Mouse (Mus musculus) ES-E14 (cell line): ENCODE measurements around the gene Ybx1. TPM values are rescaled to one million over a fixed set of nuclear protein-coding genes. Genes with fewer than 3 reads are reported as not detected.

ENCODE experiments used
- DNase-seq: peaks from one replicate; pipeline ENCODE4 v3.0.0-alpha.2; 2013; ENCODE audit warnings: low read depth, low spot score
- H3K27ac ChIP-seq: 2 replicates; pipeline ENCODE4 v1.5.1; 2012; ENCODE audit warnings: low read depth, mild to moderate bottlenecking, low read length, moderate library complexity, mixed read lengths; ENCODE audit not compliant: poor library complexity, insufficient read depth, severe bottlenecking
- H3K36me3 ChIP-seq: 2 replicates; pipeline ENCODE4 v1.6.1; 2012; ENCODE audit warnings: mild to moderate bottlenecking, low read length, moderate library complexity, mixed read lengths; ENCODE audit not compliant: control insufficient read depth, poor library complexity, insufficient read depth, severe bottlenecking
- H3K4me1 ChIP-seq, 2 experiments: fragments of 150-350 bp in 1 of 2; sonication (generic) in 1 of 2; 2 replicates each; pipeline ENCODE4 v1.6.1; 2012; ENCODE audit warnings: low read length in 2 of 2, mild to moderate bottlenecking in 1 of 2, mixed read lengths in 1 of 2; ENCODE audit not compliant: control insufficient read depth in 2 of 2, insufficient read depth in 2 of 2, poor library complexity in 1 of 2
- H3K4me3 ChIP-seq, 2 experiments: fragments of 150-350 bp in 1 of 2; sonication (generic) in 1 of 2; 2 replicates each; pipeline ENCODE4 v1.5.1; 2012; ENCODE audit warnings: low read length in 2 of 2, low read depth in 1 of 2, mild to moderate bottlenecking in 1 of 2, mixed read lengths in 1 of 2; ENCODE audit not compliant: insufficient read depth in 1 of 2, poor library complexity in 1 of 2, severe bottlenecking in 1 of 2
- H3K9ac ChIP-seq: 2 replicates; pipeline ENCODE4 v1.6.1; 2012; ENCODE audit warnings: low read depth, mild to moderate bottlenecking, low read length, mixed read lengths; ENCODE audit not compliant: poor library complexity, insufficient read depth, severe bottlenecking
- H3K9me3 ChIP-seq: fragments of 150-350 bp; sonication (generic); 2 replicates; pipeline ENCODE4 v1.6.1; 2012; ENCODE audit warnings: low read depth, mild to moderate bottlenecking, low read length; ENCODE audit not compliant: control insufficient read depth, insufficient read depth
- CHD2 ChIP-seq: IDR thresholded peaks from 2 replicates; pipeline ENCODE4 v1.6.1; 2014; ENCODE audit warnings: mild to moderate bottlenecking, low read depth, low read length, inconsistent platforms
- HCFC1 ChIP-seq: IDR thresholded peaks from 2 replicates; pipeline ENCODE4 v1.6.1; 2012; ENCODE audit warnings: low read length, inconsistent platforms, borderline replicate concordance; ENCODE audit not compliant: insufficient read depth
- MAFK ChIP-seq: IDR thresholded peaks from 2 replicates; pipeline ENCODE4 v1.6.1; 2014; ENCODE audit warnings: mild to moderate bottlenecking, low read depth, low read length, inconsistent platforms; ENCODE audit not compliant: insufficient read depth
- ZC3H11A ChIP-seq: IDR thresholded peaks from 2 replicates; pipeline ENCODE4 v1.6.1; 2012; ENCODE audit warnings: low read depth, mild to moderate bottlenecking, inconsistent platforms, low read length, borderline replicate concordance
- ZNF384 ChIP-seq: IDR thresholded peaks from 2 replicates; pipeline ENCODE4 v1.6.1; 2012; ENCODE audit warnings: low read depth, low read length, inconsistent platforms
- in situ Hi-C, 2 experiments: fragments of 600-800 bp; cut with MboI; formaldehyde crosslinking; loops; one replicate each; pipeline ENCODE4 v1.15.1; 2025; ENCODE audit warnings: low sequenced_read_pairs in 2 of 2, inconsistent platforms in 1 of 2; ENCODE audit not compliant: unreplicated experiment in 2 of 2
- total RNA-seq: library from RNA; depleted of rRNA; stranded (reverse); fragments of 300-350 nt; gene quantifications from 2 replicates; pipeline ENCODE4 v1.2.3, GENCODE M21; 2012

Gene Ybx1
- total RNA-seq, 1 experiment, result 855 TPM

DNA sequence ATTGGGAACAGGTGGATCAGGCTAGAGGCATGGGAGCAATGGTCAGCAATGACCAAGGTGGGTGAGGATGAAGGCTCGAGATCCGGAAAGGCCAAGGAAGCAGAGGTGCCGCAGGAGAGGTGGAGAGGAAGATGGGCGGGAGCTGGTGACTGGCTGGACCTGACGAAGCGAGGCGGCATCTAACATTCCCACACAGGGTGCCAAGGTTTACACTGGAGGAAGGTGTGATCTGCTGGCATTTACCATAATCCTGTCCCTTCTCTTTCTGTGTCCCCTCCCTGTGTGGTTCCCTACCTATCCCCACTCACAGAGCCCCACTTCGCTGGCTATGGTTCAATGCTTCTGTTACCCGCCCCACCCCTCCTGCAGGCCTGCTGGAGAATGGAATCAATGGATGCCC lies 48.4 kb downstream of the Ybx1 start:
- H3K36me3 ChIP-seq, result peaks cover 9% of the 10 kb centered on the region; the same call in 1 of the 2 replicates
- H3K27ac ChIP-seq, result no peak overlapping the region
- H3K9ac ChIP-seq, result no peak overlapping the region
- no peak overlapping the region for H3K4me3 ChIP-seq
- no peak for TF ChIP-seq HCFC1
- no peak for TF ChIP-seq ZC3H11A
- TF ChIP-seq ZNF384, result no peak
- no peak for TF ChIP-seq CHD2
- no peak for TF ChIP-seq MAFK
- in situ Hi-C loops, result no loop called here
- no peak for DNase-seq
- H3K4me1 ChIP-seq, result peaks cover 0 to 26% of the 10 kb centered on the region in 2 experiments; a peak in 2 of 4 replicates
- H3K9me3 ChIP-seq, result no peaks in the 10 kb centered on the region

DNA sequence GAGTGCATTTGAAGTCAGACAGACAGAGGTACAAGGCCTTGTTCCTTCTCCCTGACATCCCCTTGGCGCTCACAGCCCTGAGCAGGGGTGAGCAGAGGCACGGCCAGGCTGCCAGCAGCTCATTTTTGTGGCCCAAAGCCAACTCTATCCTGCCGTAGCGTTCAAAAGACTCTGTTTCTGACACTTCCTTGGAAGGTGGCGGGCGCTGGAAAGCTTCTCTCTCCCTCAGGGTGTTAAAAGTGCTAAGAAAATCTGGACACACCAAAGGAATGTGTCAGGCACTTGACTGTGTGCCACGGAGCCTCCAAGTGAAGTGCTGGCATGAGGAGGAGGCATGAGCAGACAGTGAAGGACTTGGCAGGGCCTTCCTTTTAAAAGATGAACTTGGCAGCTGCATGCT lies 48.8 kb downstream of the Ybx1 start:
- TF ChIP-seq CHD2 (no peak), HCFC1 (no peak), ZC3H11A (no peak), MAFK (no peak), ZNF384 (no peak)
- in situ Hi-C loops, result no loop called here
- Histone ChIP-seq H3K4me1 (peaks cover 0 to 26% of the 10 kb centered on the region in 2 experiments; a peak in 2 of 4 replicates), H3K27ac (no peak overlapping the region), H3K9me3 (no peaks in the 10 kb centered on the region), H3K4me3 (no peak overlapping the region), H3K36me3 (peaks cover 9% of the 10 kb centered on the region; the same call in 1 of the 2 replicates), H3K9ac (no peak overlapping the region)
- DNase-seq, result no peak

DNA sequence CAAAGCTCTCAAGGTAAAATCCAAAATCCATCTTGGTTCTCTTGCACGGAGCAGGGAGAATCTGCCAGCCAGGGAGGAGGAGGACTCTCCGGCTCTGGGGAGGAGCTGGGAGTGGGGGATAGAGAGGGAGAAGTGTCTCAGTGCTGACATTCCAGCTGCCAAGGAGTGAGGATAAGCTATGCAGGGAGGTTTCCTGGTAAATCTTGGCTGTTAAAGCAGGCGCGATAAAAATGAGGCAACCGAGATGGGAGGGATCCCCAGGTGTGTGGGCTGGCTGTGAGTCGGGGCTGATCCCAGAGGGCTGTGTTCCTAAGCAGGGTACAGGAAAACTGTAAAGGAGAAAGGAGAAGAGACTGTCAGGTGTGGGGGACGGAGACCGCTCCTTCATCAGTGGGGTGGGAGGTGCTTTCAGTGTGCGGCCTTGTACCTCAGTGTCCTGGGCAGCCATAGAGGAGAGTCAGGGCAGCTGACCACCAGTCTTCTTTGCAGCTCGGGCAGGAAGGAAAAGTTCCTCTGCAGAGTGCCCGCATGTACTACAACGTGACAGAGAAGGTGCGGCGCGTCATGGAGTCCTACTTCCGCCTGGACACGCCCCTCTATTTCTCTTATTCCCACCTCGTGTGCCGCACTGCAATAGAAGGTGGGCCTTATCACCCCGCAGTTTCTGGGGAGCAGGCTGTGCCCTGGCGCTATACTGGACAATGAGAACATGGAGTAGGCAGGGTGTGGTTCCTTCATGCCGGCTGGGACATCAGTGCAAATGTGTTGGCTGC lies 49.8 kb downstream of the Ybx1 start:
- TF ChIP-seq ZC3H11A (no peak), ZNF384 (no peak), HCFC1 (no peak), MAFK (no peak), CHD2 (no peak)

DNA sequence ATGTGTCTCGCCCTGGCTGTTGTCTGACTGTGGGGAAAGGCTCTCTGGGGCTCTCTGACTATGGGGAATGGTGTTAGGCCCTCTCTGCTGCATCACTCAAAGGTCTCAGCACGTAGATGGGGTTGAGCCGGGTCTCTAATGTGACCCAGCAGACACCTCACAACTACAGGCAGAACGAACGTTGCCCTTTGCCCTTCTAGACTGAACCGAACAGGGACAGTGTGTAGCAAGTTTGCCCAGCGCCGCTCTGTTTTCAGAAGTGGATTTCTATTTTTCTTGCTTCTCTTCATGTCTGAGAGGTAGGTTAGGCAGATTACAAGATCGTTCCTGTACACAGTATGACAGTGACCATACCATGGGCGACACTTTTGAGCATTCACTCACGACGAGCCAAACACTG lies 51.8 kb downstream of the Ybx1 start:
- Histone ChIP-seq H3K9me3 (no peaks in the 10 kb centered on the region), H3K9ac (no peak overlapping the region), H3K4me1 (peaks cover 8 to 29% of the 10 kb centered on the region in 2 experiments; a peak in 3 of 4 replicates), H3K4me3 (no peak overlapping the region), H3K36me3 (peaks cover 7% of the 10 kb centered on the region; the same call in 1 of the 2 replicates), H3K27ac (no peak overlapping the region)
- DNase-seq, result no peak
- in situ Hi-C loops, result no loop called here
- TF ChIP-seq MAFK (no peak), CHD2 (no peak), HCFC1 (no peak), ZNF384 (no peak), ZC3H11A (no peak)

More for the DNA sequence above, 49.8 kb downstream of the Ybx1 start:
- in situ Hi-C loops, result no loop called here
- H3K9ac ChIP-seq, result no peak overlapping the region
- H3K36me3 ChIP-seq, result peaks cover 9% of the 10 kb centered on the region; the same call in 1 of the 2 replicates
- H3K4me1 ChIP-seq, result peaks cover 0 to 26% of the 10 kb centered on the region in 2 experiments; a peak in 2 of 4 replicates
- H3K4me3 ChIP-seq, result no peak overlapping the region
- no peak overlapping the region for H3K27ac ChIP-seq
- no peak for DNase-seq
- H3K9me3 ChIP-seq, result no peaks in the 10 kb centered on the region

DNA sequence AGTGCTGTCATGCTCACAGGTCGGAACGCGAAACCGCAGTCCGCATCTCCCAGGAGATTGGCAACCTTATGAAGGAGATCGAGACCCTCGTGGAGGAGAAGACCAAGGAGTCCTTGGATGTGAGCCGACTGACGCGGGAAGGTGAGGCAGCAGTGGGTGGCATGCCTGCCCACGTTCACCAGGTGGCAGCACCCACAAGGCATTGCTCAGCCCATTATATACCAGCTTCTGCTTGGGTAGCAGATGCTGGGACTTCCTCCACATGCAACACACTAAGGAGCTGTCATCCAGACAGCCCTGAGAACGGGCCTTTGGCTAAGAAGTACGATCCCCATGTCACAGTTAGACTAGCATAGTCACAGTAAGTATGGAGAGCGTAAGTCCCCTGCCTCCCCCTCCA lies 52.7 kb downstream of the Ybx1 start:
- no peak overlapping the region for H3K9ac ChIP-seq
- no peak overlapping the region for H3K27ac ChIP-seq
- H3K4me1 ChIP-seq, result peaks cover 8 to 26% of the 10 kb centered on the region in 2 experiments; a peak in 3 of 4 replicates
- H3K36me3 ChIP-seq, result peaks cover 7% of the 10 kb centered on the region; the same call in 1 of the 2 replicates
- no peaks in the 10 kb centered on the region for H3K9me3 ChIP-seq
- DNase-seq, result no peak
- TF ChIP-seq ZNF384, result no peak
- TF ChIP-seq ZC3H11A, result no peak
- TF ChIP-seq HCFC1, result no peak
- no peak for TF ChIP-seq CHD2
- no peak for TF ChIP-seq MAFK
- in situ Hi-C loops, result no loop called here
- H3K4me3 ChIP-seq, result no peak overlapping the region
